Mouse (Mus musculus) lung, embryonic 14.5 days (tissue): ENCODE results near the gene Snx29. TPM values are rescaled to one million over a fixed set of nuclear protein-coding genes. Genes with fewer than 3 reads are reported as not detected.
A peak's percentile ranks its signal among the peaks of the same experiment; 100 is the strongest.

Experiments
- ATAC-seq: fragments of 200-750 bp; cut with Nextera tagmentation; 2 replicates; pipeline ENCODE4 v1.8.0; 2017; ENCODE audit warnings: mild to moderate bottlenecking, moderate TSS enrichment, moderate library complexity; ENCODE audit not compliant: insufficient read depth
- DNase-seq: peaks from one replicate; pipeline ENCODE4 v3.0.0-alpha.2; 2015
- H3K27ac ChIP-seq: fragments of 300-500 bp; sonication (generic); 2 replicates; pipeline ENCODE4 v1.5.1; 2014; ENCODE audit warnings: low read depth, mild to moderate bottlenecking, moderate library complexity
- H3K27me3 ChIP-seq: fragments of 300-500 bp; sonication (generic); 2 replicates; pipeline ENCODE4 v1.6.1; 2014; ENCODE audit warnings: low read length, control low read depth; ENCODE audit not compliant: insufficient read depth
- H3K36me3 ChIP-seq: fragments of 300-500 bp; sonication (generic); 2 replicates; pipeline ENCODE4 v1.6.1; 2014; ENCODE audit warnings: control low read depth; ENCODE audit not compliant: insufficient read depth
- H3K4me1 ChIP-seq: fragments of 300-500 bp; sonication (generic); 2 replicates; pipeline ENCODE4 v1.6.1; 2014; ENCODE audit warnings: antibody characterized with exemption, control low read depth; ENCODE audit not compliant: insufficient read depth
- H3K4me2 ChIP-seq: fragments of 300-500 bp; sonication (generic); 2 replicates; pipeline ENCODE4 v1.6.1; 2014; ENCODE audit warnings: mild to moderate bottlenecking
- H3K4me3 ChIP-seq: fragments of 300-500 bp; sonication (generic); 2 replicates; pipeline ENCODE4 v1.5.1; 2014; ENCODE audit warnings: low read depth, low read length
- H3K9ac ChIP-seq: fragments of 300-500 bp; sonication (generic); 2 replicates; pipeline ENCODE4 v1.6.1; 2014
- H3K9me3 ChIP-seq: fragments of 300-500 bp; sonication (generic); 2 replicates; pipeline ENCODE4 v1.6.1; 2016; ENCODE audit warnings: low read depth, low read length, control low read depth
- CTCF ChIP-seq: IDR thresholded peaks from 2 replicates; pipeline ENCODE4 v1.5.1; 2016; ENCODE audit warnings: antibody characterized with exemption, low read depth
- WGBS: fragments of 180-500 bp; shearing (Covaris S2); extraction: QIAGEN DNeasy Blood & Tissue Kit; methylation state at CpG from one replicate; pipeline ENCODE4 v1.1.7; 2014; 5-methylcytosine and 5-hydroxymethylcytosine counted together
- polyA plus RNA-seq: library from polyadenylated mRNA; unstranded; fragments of >200 nt; fragmentation: Nextera tagmentation; extraction: Ambion mirVana; gene quantifications from 2 replicates; pipeline ENCODE4 v1.2.1, GENCODE M21; 2014

Snx29 gene
- polyA plus RNA-seq, 1 experiment from 2014 or later, result 10.3 TPM

DNA sequence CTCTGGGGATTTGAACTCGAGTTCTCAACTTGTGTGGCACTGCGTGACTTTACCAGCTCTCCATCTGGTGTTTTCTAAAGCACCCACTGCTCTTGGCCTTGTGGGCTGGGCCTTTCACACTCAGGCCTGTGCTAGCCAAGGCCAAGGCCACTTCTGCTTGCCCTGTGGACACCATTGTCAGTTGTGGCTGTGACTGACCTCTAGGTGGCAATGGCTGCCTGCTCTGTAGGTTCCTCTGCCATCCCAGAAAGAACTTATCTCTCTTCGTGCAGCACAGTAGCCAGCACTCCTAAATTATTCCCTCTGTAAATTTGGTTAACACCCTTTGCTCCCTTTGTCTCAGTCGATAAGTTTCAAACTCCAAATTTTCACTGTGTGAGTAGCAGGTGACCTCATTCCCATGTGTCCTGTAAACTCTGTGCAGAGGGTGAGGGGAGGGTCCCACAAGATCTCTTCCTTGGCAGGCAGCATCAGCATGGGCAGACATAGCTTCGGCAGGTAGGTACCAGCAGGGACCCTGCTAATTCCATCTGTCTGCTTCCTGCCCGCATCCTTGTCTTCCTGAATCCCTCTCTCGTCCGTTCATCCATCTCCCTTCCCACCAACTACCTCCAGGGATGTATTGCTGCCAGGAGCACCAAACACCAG lies 375.1 kb downstream of the Snx29 start:
- ATAC-seq (peak; percentile 60), DNase-seq (peak; percentile 65)
- Histone ChIP-seq H3K9ac (no peak overlapping the region), H3K27me3 (no peaks in the 10 kb centered on the region), H3K4me3 (no peak overlapping the region), H3K36me3 (no peaks in the 10 kb centered on the region), H3K27ac (no peak overlapping the region), H3K9me3 (no peaks in the 10 kb centered on the region), H3K4me1 (no peaks in the 10 kb centered on the region), H3K4me2 (no peak overlapping the region)
- WGBS, result 65% methylated on average over 8 of the region's 8 CpGs
- TF ChIP-seq CTCF, result peak; percentile 76

DNA sequence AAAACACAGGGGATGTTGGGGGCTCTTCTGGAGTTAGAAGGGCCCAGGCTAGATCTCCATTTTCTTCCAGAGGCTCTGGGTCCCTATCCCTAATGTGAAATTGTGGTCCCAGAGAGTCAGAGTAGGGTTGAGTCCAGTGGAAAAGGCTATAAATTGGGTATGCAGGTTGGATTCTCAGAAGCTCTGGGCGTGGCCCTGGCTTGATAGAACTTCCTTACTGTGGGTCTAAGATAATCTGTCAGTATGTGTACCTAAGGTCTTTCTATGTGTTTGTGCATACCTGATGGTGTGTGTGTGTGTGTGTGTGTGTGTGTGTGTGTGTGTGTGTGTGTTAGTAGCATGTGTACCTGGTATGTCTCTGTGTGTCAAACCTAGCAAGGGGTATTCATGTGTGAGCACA lies 378.9 kb downstream of the Snx29 start:
- no peak for TF ChIP-seq CTCF
- Histone ChIP-seq H3K27me3 (no peaks in the 10 kb centered on the region), H3K4me1 (no peaks in the 10 kb centered on the region), H3K36me3 (no peaks in the 10 kb centered on the region), H3K4me2 (no peak overlapping the region), H3K27ac (no peak overlapping the region), H3K9me3 (no peaks in the 10 kb centered on the region), H3K9ac (no peak overlapping the region), H3K4me3 (no peak overlapping the region)
- 79% methylated on average over 1 of the region's 1 CpGs for WGBS
- ATAC-seq, result no peak
- DNase-seq, result no peak

DNA sequence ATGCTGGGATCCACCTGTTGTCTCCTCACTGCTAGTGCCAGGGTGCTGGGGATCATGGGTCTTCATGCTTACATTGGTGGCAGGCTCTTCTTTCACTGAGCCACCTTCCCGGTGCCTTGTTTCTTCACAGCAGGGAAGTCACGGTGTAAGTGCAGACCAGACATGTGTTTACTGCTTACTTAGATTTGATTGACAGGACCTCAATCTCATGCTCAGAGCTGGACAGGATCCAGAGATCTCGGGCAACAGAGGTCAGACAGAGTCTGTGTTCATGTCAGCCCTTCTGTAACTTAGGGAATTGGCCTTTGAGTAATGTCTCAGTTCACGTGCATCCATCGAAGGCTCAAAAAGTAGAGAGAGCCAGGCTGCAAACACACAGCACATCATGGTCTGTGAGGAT lies 381.4 kb downstream of the Snx29 start:
- no peaks in the 10 kb centered on the region for H3K36me3 ChIP-seq
- H3K27me3 ChIP-seq, result no peaks in the 10 kb centered on the region
- no peak overlapping the region for H3K4me2 ChIP-seq
- 71% methylated on average over 5 of the region's 5 CpGs for WGBS
- ATAC-seq (no peak), DNase-seq (no peak)
- no peak overlapping the region for H3K9ac ChIP-seq
- H3K27ac ChIP-seq, result no peak overlapping the region
- no peak for TF ChIP-seq CTCF
- no peaks in the 10 kb centered on the region for H3K9me3 ChIP-seq
- no peaks in the 10 kb centered on the region for H3K4me1 ChIP-seq
- H3K4me3 ChIP-seq, result no peak overlapping the region

DNA sequence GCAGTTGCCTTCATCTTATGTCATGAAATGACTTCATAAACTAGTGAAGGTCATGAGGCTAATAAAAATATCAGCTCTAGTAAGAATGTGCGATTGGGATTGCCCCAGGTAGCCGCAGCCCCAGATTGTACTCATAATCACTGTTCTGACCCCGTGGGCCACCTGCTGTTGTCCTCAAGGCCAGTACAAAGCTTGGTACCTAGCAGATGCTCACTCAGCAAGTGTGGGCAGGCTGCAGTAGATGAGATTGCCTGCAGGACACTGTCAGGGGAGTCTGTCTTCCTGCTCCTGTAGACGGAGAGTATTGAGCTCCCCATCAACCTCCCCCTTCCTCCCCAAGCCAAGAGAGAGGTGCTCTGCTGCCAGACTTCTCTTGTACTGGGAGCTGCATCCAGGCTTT lies 382.7 kb downstream of the Snx29 start:
- 70% methylated on average over 4 of the region's 4 CpGs for WGBS
- no peaks in the 10 kb centered on the region for H3K27me3 ChIP-seq

DNA sequence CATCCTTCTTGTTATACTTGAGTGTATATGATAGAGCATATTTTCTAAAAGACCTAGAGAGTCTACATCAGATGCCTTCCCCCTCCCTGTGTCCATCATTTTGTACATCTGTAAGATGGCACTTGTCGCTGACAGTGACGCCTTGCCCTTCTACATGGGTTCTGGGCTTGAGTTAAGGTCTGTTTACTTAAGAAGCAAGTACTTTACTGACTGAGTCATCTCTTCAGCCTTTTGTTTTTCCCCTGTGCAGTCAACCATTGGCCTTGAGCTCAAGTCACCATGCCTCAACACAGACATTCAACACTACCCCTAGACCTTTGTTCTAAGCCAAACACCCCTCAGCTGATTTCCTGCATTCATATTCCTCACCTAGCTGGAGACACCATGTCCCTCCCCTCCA lies 385.4 kb downstream of the Snx29 start:
- H3K9me3 ChIP-seq, result no peaks in the 10 kb centered on the region
- 0 out of 2 replicates have a peak, but pooled peaks cover 4% of the 10 kb centered on the region for H3K4me1 ChIP-seq
- H3K27me3 ChIP-seq, result no peaks in the 10 kb centered on the region
- no peak overlapping the region for H3K9ac ChIP-seq
- H3K4me2 ChIP-seq, result no peak overlapping the region
- H3K4me3 ChIP-seq, result no peak overlapping the region
- 75% methylated on average over 2 of the region's 2 CpGs for WGBS
- H3K36me3 ChIP-seq, result no peaks in the 10 kb centered on the region
- DNase-seq (no peak), ATAC-seq (no peak)
- H3K27ac ChIP-seq, result no peak overlapping the region
- no peak for TF ChIP-seq CTCF

More for the DNA sequence above, 382.7 kb downstream of the Snx29 start:
- Histone ChIP-seq H3K27ac (no peak overlapping the region), H3K9ac (no peak overlapping the region), H3K4me3 (no peak overlapping the region), H3K9me3 (no peaks in the 10 kb centered on the region), H3K4me1 (0 out of 2 replicates have a peak, but pooled peaks cover 4% of the 10 kb centered on the region), H3K36me3 (no peaks in the 10 kb centered on the region), H3K4me2 (no peak overlapping the region)
- DNase-seq (no peak), ATAC-seq (no peak)
- TF ChIP-seq CTCF, result no peak

DNA sequence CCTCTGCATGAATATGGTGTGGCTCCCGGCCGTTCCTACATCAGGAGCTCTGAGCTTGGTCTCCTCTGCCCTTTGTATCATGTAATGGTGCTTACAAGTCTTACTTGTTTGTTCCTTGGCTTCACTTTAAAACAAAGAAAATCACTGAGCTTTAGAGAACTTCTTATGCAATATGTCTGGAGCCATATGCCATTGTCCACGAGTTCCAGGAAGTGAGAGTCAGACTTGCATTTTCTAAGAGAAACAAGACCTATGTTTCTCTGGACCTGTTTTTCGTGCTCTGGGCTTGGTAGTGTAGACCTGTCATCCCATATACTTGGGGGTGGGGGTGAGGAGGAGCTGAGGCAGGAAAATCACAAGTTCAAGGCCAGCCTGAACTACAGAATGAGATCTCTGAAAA lies 386.7 kb downstream of the Snx29 start:
- WGBS, result 70% methylated on average over 4 of the region's 4 CpGs

DNA sequence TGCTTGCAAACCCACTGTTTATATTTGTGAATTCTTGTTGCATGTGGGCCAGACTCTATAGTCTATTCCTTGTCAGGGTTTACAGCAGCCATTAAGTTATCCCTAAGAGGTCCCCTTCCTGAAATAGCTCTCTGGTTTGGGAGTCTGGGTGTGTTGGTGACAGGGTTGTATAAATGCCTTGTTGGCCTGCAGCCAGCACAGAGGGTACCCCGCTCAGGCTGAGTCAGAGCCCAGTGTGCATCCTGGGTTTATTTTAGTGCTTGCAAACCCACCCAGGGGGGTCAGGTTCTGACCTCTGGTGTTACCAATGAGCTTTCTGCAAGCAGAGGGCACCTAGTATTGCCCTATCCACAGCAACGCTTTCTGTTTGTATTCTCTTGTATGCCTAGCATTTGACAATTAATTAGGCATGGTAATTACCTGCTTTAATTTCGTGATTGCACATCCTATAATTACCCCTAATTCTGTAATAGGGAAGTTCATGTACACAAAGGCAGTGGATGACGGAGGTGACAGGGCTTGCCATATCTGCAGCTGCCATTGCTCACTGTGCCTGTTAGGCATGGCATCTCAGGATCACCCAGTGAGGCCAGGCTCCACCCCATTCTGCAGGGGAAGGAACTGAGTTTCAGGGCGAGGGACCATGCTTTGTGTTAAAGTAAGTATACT lies 387.4 kb downstream of the Snx29 start:
- Histone ChIP-seq H3K27me3 (no peaks in the 10 kb centered on the region), H3K9ac (no peak overlapping the region), H3K4me2 (no peak overlapping the region), H3K27ac (no peak overlapping the region), H3K9me3 (no peaks in the 10 kb centered on the region), H3K4me1 (0 out of 2 replicates have a peak, but pooled peaks cover 4% of the 10 kb centered on the region), H3K4me3 (no peak overlapping the region), H3K36me3 (no peaks in the 10 kb centered on the region)
- ATAC-seq (peak; percentile 52; the same call in 1 of the 2 replicates), DNase-seq (peak; percentile 8)
- WGBS, result 48% methylated on average over 5 of the region's 5 CpGs
- no peak for TF ChIP-seq CTCF

More for the DNA sequence above, 386.7 kb downstream of the Snx29 start:
- H3K4me3 ChIP-seq, result no peak overlapping the region
- no peaks in the 10 kb centered on the region for H3K9me3 ChIP-seq
- 0 out of 2 replicates have a peak overlapping the region, but pooled peaks have one; percentile 12 for H3K27ac ChIP-seq
- H3K4me1 ChIP-seq, result 0 out of 2 replicates have a peak, but pooled peaks cover 4% of the 10 kb centered on the region
- TF ChIP-seq CTCF, result no peak
- ATAC-seq (no peak), DNase-seq (no peak)
- no peak overlapping the region for H3K4me2 ChIP-seq
- H3K27me3 ChIP-seq, result no peaks in the 10 kb centered on the region
- no peaks in the 10 kb centered on the region for H3K36me3 ChIP-seq
- H3K9ac ChIP-seq, result no peak overlapping the region
